Mouse (Mus musculus) frontal cortex, postnatal 14 days (tissue): ENCODE measurements around the gene A730015C16Rik.

ENCODE experiments used
- DNase-seq, 2 experiments: peaks; one replicate each; pipeline ENCODE4 v3.0.0; 2022; ENCODE audit warnings: low spot score in 2 of 2

The A730015C16Rik gene

DNA sequence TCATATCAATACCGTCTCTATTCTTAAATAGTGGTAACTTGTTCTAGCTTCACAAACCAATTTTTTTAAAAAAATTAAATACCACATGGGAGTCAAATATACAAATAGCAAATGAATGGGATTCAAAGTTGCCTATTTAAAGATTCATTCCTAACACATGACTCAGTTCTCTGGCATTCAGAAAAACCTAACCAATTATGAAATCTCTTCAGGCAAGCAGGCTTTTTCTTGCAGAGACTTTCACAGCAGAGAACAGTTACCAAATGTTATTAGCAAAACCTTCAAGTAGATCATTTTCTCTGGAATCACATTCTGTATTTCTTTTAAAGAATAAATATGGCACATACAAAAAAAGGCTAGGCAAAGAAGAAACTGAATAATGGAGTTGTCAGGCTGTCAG, 17.7 kb downstream of the A730015C16Rik start:
- DNase-seq: no peak

- DNase-seq: no peak
Observed at GRCm38 (mm10) chr4:108826643-108827042, 21.8 kb downstream of the A730015C16Rik start.

DNA sequence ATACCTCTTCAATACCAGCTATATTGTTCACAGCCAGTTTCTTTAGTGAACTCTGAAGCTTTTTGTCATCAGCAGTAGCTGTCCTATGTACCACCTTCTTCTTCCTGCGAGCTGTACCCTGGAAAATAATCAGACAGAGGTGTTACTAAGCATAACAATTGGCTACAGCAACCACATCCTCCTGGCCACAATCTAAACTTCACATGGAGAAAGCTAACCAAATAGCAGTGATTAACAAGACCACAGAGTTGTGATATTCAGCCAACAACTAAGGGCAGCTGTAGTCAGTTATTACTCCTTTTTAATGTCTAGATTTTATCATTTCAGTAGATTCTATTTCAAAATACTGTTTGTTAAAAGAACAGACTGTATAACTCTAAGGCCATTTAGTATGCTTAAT, 22.3 kb downstream of the A730015C16Rik start:
- no peak for DNase-seq

DNA sequence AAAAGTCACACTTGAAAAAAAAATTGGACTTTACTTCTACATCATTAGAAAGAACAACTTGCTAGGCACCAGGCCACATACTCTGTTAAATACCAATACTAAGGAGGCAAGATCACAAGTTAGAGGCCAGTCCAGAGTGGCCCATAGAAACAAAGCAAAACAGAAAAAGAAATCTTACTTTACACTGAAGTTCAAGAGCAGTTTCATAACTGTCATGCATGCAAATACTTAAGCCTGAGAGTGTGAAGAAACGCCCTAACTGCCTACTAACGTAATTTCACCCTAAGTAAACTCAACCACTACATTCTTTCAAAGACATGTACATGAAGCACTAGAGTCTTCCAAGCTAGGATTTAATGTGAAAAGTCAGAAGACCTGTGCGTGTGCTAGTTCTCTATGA, 22.7 kb downstream of the A730015C16Rik start:
- no peak for DNase-seq

DNA sequence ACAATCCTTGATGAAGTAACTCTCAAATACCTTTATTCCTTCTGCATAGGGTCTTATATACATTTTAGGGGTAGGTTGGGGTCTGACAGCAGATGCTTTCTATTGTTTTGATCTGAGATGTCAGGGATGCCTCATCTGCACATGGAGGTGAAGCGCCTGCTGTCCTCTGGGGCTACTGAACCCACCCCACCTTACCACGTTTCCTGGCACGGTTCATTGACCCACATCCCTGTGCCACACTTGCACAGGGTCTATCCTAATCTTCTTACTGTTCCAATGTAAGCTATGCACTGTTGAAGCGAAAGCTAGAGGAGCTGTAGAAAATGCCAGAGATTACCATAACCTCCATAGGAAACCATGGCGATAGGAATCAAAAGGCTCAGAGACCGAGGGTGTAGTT, 36.9 kb downstream of the A730015C16Rik start:
- DNase-seq: no peak

GRCm38 (mm10) chr4:108811142-108811541, 37.3 kb downstream of the A730015C16Rik start:
- no peak for DNase-seq

DNA sequence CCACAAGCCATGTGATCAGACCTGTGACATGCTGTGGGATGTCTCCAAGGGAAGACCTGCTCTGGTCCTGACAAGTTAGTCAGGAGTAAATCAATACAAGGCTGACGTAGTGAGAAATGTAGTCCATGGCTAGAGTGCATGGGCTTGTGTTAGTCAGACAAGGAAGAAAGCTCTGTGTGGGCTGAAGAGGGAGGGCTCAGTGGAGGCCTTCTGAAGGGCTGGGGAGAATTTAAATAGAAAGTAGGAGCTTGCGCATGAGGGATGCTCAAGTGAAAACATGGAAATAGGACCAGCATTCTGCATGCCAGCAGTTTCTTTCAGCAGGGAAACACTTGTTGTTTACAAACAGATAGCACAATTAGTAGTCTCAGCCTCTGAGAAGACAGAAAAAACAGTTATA, 44.9 kb downstream of the A730015C16Rik start:
- DNase-seq: no peak

DNA sequence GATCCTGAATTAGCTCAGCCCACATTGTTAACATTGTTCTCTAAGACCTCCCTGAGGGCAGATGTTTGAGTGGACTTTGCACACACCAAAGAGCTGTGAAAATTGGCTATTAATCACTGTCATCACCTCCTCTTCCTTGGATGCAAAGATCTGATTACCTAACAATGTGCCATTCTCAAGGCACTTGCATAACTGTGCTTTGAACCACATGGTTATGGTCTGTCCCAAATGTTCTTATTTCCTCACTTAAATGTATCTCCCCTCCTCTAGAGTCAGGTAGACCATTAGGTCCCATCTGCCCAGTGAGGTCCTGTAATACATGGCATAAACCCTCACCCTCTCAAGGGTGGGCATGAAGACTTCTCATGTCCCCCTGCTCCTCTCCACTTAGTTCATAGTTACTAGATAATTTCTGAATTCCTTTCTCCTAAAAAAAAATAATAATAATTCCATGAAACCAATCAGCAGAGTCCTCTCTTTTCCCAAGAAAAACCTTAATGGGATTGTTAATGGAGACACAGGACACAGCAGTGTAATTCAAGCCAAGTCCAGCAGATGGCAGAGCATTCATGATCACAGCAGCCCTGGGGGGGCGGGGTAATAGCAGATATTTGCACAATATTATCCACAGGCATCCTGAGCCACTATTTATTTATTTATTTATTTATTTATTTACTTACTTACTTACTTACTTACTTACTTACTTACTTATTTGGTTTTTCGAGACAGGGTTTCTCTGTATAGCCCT, 50.2 kb downstream of the A730015C16Rik start:
- peak in 1 of 2 experiments; percentile 56 for DNase-seq
